Mouse (Mus musculus) cortical plate, adult 2 months (tissue): ENCODE data around the gene Med13l.

Experiments
- CTCF ChIP-seq: fragments of 200-500 bp; IDR thresholded peaks from 2 replicates; pipeline ENCODE4 v1.5.1; 2011; ENCODE audit warnings: mild to moderate bottlenecking, control low read depth, low read length; ENCODE audit not compliant: insufficient read depth; ENCODE audit errors: extremely low read depth
- POLR2A ChIP-seq: fragments of 200-500 bp; IDR thresholded peaks from 2 replicates; pipeline ENCODE4 v1.6.1; 2011; ENCODE audit warnings: mild to moderate bottlenecking, low read length, control low read depth; ENCODE audit not compliant: insufficient read depth; ENCODE audit errors: extremely low read depth

GRCm38 (mm10) chr5:118693996-118694395, 133.5 kb downstream of the Med13l start:
- no peak for TF ChIP-seq POLR2A
- no peak for TF ChIP-seq CTCF
